Mouse (Mus musculus): ENCODE measurements around the gene Clasrp.

Gene Clasrp

GRCm38 (mm10) chr7:19561765-19562642 is 42.3 kb downstream of the Clasrp start:
- peak; percentile 94 for DNase-seq

- DNase-seq, result no peak
Observed at GRCm38 (mm10) chr7:19561431-19561764, 42.9 kb downstream of the Clasrp start.

GRCm38 (mm10) chr7:19560491-19561260 is 43.6 kb downstream of the Clasrp start:
- peak; percentile 48 for DNase-seq

GRCm38 (mm10) chr7:19558965-19559364 is 45.3 kb downstream of the Clasrp start:
- no peak for DNase-seq

- peak; percentile 28 for DNase-seq
Observed at GRCm38 (mm10) chr7:19557982-19558900, 46.0 kb downstream of the Clasrp start.

- DNase-seq, result no peak
Observed at GRCm38 (mm10) chr7:19557086-19557485, 47.2 kb downstream of the Clasrp start.

GRCm38 (mm10) chr7:19554168-19554567 is 50.1 kb downstream of the Clasrp start:
- DNase-seq, result no peak

GRCm38 (mm10) chr7:19552443-19552842 is 51.8 kb downstream of the Clasrp start:
- no peak for DNase-seq

- no peak for DNase-seq
Observed at GRCm38 (mm10) chr7:19551634-19552033, 52.7 kb downstream of the Clasrp start.

GRCm38 (mm10) chr7:19549394-19549793 is 54.9 kb downstream of the Clasrp start:
- DNase-seq, result no peak

GRCm38 (mm10) chr7:19547344-19547969 is 56.8 kb downstream of the Clasrp start:
- no peak for DNase-seq

- DNase-seq, result no peak
Observed at GRCm38 (mm10) chr7:19546007-19546406, 58.3 kb downstream of the Clasrp start.

- peak; percentile 35 for DNase-seq
Observed at GRCm38 (mm10) chr7:19543584-19543983, 60.7 kb downstream of the Clasrp start.

- no peak for DNase-seq
Observed at GRCm38 (mm10) chr7:19542155-19542691, 62.1 kb downstream of the Clasrp start.

GRCm38 (mm10) chr7:19541681-19542154 is 62.6 kb downstream of the Clasrp start:
- DNase-seq, result no peak

- DNase-seq, result peak; percentile 40
Observed at GRCm38 (mm10) chr7:19540771-19541566, 63.3 kb downstream of the Clasrp start.

- no peak for DNase-seq
Observed at GRCm38 (mm10) chr7:19534676-19535075, 69.6 kb downstream of the Clasrp start.

- no peak for DNase-seq
Observed at GRCm38 (mm10) chr7:19532240-19532639, 72.0 kb downstream of the Clasrp start.

GRCm38 (mm10) chr7:19531077-19531476 is 73.2 kb downstream of the Clasrp start:
- peak; percentile 45 for DNase-seq
